Mouse (Mus musculus) embryonic facial prominence, embryonic 14.5 days (tissue): ENCODE data around the gene Ttc17. TPM values are rescaled to one million over a fixed set of nuclear protein-coding genes. Genes with fewer than 3 reads are reported as not detected.

ENCODE experiments used
- ATAC-seq: fragments of 200-750 bp; cut with Nextera tagmentation; 2 replicates; pipeline ENCODE4 v1.8.0; 2017; ENCODE audit warnings: low read depth, moderate number of reproducible peaks, moderate TSS enrichment
- DNase-seq: peaks from one replicate; pipeline ENCODE4 v3.0.0-alpha.2; 2015; ENCODE audit warnings: low spot score
- H3K27ac ChIP-seq: fragments of 300-500 bp; sonication (generic); replicated peaks from 2 replicates; pipeline ENCODE4 v1.5.1; 2014; ENCODE audit warnings: low read depth, mild to moderate bottlenecking, low read length, moderate library complexity
- H3K27me3 ChIP-seq: fragments of 300-500 bp; sonication (generic); replicated peaks from 2 replicates; pipeline ENCODE4 v1.6.1; 2014; ENCODE audit warnings: low read length; ENCODE audit not compliant: control insufficient read depth, insufficient read depth
- H3K36me3 ChIP-seq: fragments of 300-500 bp; sonication (generic); 2 replicates; pipeline ENCODE4 v1.6.1; 2014; ENCODE audit warnings: low read length, mixed read lengths; ENCODE audit not compliant: control insufficient read depth, insufficient read depth
- H3K4me1 ChIP-seq: fragments of 300-500 bp; sonication (generic); 2 replicates; pipeline ENCODE4 v1.6.1; 2014; ENCODE audit warnings: antibody characterized with exemption, low read length; ENCODE audit not compliant: control insufficient read depth, insufficient read depth
- H3K4me2 ChIP-seq: fragments of 300-500 bp; sonication (generic); 2 replicates; pipeline ENCODE4 v1.6.1; 2014; ENCODE audit warnings: low read depth, mild to moderate bottlenecking, low read length, moderate library complexity, mixed read lengths
- H3K4me3 ChIP-seq: fragments of 300-500 bp; sonication (generic); 2 replicates; pipeline ENCODE4 v1.5.1; 2014; ENCODE audit warnings: low read depth, mild to moderate bottlenecking, low read length
- H3K9ac ChIP-seq: fragments of 300-500 bp; sonication (generic); 2 replicates; pipeline ENCODE4 v1.6.1; 2014; ENCODE audit warnings: low read depth, mild to moderate bottlenecking, low read length, moderate library complexity, mixed read lengths
- H3K9me3 ChIP-seq: fragments of 300-500 bp; sonication (generic); 2 replicates; pipeline ENCODE4 v1.6.1; 2016; ENCODE audit warnings: low read length; ENCODE audit not compliant: control insufficient read depth
- WGBS: fragments of 180-500 bp; shearing (Covaris S2); extraction: QIAGEN DNeasy Blood & Tissue Kit; methylation state at CpG from one replicate; pipeline ENCODE4 v1.1.7; 2014; 5-methylcytosine and 5-hydroxymethylcytosine counted together
- polyA plus RNA-seq: library from polyadenylated mRNA; unstranded; fragments of >200 nt; fragmentation: Nextera tagmentation; extraction: Ambion mirVana; gene quantifications from 2 replicates; pipeline ENCODE4 v1.2.1, GENCODE M21; 2014

Ttc17 gene
- polyA plus RNA-seq, 1 experiment from 2014 or later: 17.8 TPM

GRCm38 (mm10) chr2:94276103-94276502 lies 130.4 kb downstream of the Ttc17 start:
- Histone ChIP-seq H3K27me3 (peaks cover 12% of the 10 kb centered on the region), H3K4me2 (no peak overlapping the region), H3K4me3 (no peak overlapping the region), H3K9ac (no peak overlapping the region), H3K4me1 (no peaks in the 10 kb centered on the region), H3K27ac (no peak overlapping the region), H3K9me3 (no peaks in the 10 kb centered on the region), H3K36me3 (no peaks in the 10 kb centered on the region)
- ATAC-seq (no peak), DNase-seq (no peak)
- WGBS: 71% methylated on average over 4 of the region's 4 CpGs

- no peaks in the 10 kb centered on the region for H3K9me3 ChIP-seq
- WGBS: 61% methylated on average over 3 of the region's 3 CpGs
- H3K36me3 ChIP-seq: no peaks in the 10 kb centered on the region
- H3K27me3 ChIP-seq: peaks cover 12% of the 10 kb centered on the region
- H3K27ac ChIP-seq: no peak overlapping the region
- no peak overlapping the region for H3K9ac ChIP-seq
- ATAC-seq (no peak), DNase-seq (no peak)
- no peak overlapping the region for H3K4me2 ChIP-seq
- no peak overlapping the region for H3K4me3 ChIP-seq
- no peaks in the 10 kb centered on the region for H3K4me1 ChIP-seq
Observed at GRCm38 (mm10) chr2:94275658-94276057, 130.8 kb downstream of the Ttc17 start.

DNA sequence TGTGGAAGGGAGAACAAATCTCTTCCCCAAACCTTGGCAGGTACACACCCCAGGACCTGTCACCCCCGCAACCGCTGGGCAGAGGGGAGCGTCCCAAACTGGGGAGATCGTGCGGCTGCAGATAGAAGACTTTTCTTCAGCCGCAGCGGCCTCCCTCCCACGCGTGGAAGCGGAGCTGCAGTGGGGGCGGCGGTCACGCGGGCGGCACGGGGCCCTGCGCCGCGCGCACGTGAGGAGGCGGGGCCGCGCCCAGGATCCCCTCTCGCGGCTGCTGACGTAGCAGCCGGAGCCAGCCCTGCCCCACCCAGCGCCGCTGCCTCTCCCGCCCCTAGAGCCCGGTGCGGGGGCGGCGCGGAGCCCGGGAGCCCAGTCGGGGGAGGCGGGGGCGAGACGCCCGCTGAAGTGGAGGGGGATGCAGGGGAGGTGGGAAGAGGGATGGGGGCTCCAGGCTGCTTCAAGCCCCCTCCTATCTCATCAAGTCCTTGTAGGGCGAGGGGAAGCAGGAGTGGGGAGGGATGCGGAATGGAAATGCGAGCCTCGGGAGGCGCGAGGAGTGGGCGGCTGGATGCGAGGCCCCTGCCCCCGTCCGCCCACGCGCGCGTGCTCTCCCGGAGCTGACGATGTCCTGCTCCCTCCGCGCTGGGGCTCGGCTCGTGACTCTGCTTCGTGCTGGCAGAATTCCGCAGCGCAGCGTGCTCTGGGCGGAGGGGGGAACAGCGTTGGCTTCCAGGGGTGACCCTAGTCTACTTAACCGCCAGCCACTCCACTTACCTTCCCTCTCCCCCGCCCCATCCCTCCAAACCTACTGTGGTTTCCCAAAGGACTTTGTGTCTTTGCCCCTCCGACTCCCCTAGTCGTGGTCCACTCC lies 133.1 kb downstream of the Ttc17 start:
- DNase-seq: peak; percentile 87
- Histone ChIP-seq H3K27me3 (peaks cover 12% of the 10 kb centered on the region), H3K4me1 (no peaks in the 10 kb centered on the region), H3K4me2 (peak overlapping the region; percentile 98), H3K9ac (peak overlapping the region; percentile 76), H3K27ac (no peak overlapping the region; the same call in 1 of the 2 replicates), H3K4me3 (peak overlapping the region; percentile 59), H3K36me3 (no peaks in the 10 kb centered on the region), H3K9me3 (no peaks in the 10 kb centered on the region)
- peak; percentile 94 for ATAC-seq
- WGBS: under 1% methylated on average over 38 of the region's 72 CpGs

DNA sequence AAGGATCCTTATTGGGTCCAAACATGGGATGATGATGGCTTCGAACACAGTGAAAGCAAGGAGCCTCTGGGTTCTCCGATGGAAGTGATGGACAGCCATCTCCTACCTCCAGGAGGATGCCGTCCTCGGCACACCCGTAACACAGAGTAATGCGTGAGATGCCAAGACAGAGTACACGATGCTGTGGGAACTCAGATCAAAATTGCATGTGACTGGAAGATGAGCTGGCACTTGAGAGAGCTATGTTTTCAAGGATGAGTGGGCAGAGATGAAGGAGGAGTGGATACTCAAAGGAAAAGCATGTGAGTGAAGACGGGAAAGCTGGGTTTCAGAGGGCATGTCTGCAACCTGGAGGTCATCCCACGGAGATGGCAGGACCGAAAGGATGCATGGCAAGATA lies 135.3 kb downstream of the Ttc17 start:
- WGBS: 92% methylated on average over 10 of the region's 10 CpGs
- no peak for ATAC-seq
- H3K36me3 ChIP-seq: no peaks in the 10 kb centered on the region
- H3K4me3 ChIP-seq: no peak overlapping the region
- no peaks in the 10 kb centered on the region for H3K9me3 ChIP-seq
- no peak overlapping the region for H3K27ac ChIP-seq
- peaks cover 17% of the 10 kb centered on the region for H3K27me3 ChIP-seq
- no peak overlapping the region for H3K4me2 ChIP-seq
- no peaks in the 10 kb centered on the region for H3K4me1 ChIP-seq
- H3K9ac ChIP-seq: no peak overlapping the region
- DNase-seq: no peak

DNA sequence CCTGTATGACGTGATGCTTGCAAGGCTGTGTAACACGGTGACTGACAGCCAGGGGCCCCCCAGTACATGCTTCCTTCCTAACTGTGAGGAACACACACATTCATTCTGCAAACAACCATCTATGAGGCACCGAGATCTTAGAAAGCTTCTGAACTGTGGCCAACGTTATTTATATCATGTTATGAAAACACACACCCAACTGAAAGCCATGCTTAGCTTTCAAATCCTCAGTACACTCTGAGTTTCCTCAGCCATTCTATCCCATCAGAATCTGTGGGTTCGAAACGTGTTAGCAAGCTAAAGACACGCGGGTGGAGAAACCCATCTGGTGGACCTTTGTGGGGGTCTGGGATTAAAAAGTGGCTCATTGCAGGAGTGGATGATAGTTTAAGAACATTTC lies 137.7 kb downstream of the Ttc17 start:
- H3K4me1 ChIP-seq: peaks cover 22% of the 10 kb centered on the region
- no peak overlapping the region for H3K9ac ChIP-seq
- no peaks in the 10 kb centered on the region for H3K9me3 ChIP-seq
- ATAC-seq (no peak), DNase-seq (no peak)
- H3K36me3 ChIP-seq: no peaks in the 10 kb centered on the region
- no peak overlapping the region for H3K4me3 ChIP-seq
- H3K27ac ChIP-seq: no peak overlapping the region
- H3K4me2 ChIP-seq: no peak overlapping the region
- H3K27me3 ChIP-seq: peaks cover 17% of the 10 kb centered on the region
- WGBS: 74% methylated on average over 8 of the region's 8 CpGs

DNA sequence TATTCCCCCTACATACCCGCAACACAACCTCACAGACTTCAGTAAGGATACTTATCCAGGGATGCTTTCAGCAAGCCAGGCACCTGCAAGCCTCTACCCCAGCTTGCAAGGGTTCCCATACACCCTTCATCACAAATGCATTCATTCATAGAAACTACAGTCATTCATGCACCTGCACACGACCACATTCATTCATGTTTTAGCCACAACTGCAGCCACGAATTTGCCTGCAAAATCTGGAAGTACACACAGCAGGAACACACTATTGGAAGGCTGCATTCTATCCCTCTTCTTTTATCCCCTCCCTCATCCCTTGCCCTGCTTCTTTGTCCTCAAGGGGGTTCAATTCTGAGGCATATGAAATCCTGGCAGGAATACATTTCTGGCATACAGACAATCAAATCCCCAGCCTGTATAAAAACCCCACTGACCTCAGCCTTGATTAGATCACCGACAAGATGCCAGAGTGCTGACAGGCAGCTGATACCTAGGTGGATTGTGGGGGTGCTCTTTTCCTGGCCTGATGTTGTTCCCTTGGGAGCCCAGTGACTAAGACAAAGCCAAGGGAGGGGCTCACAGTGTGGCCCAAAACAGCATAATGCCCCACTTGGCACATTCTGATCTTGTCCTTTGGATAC lies 139.2 kb downstream of the Ttc17 start:
- H3K4me2 ChIP-seq: no peak overlapping the region
- H3K9ac ChIP-seq: no peak overlapping the region
- H3K4me3 ChIP-seq: no peak overlapping the region
- peaks cover 8% of the 10 kb centered on the region for H3K27me3 ChIP-seq
- 20% methylated on average over 4 of the region's 4 CpGs for WGBS
- peaks cover 28% of the 10 kb centered on the region for H3K4me1 ChIP-seq
- ATAC-seq (no peak), DNase-seq (no peak)
- no peak overlapping the region for H3K27ac ChIP-seq
- H3K9me3 ChIP-seq: no peaks in the 10 kb centered on the region
- no peaks in the 10 kb centered on the region for H3K36me3 ChIP-seq

- 20% methylated on average over 7 of the region's 7 CpGs for WGBS
- peaks cover 28% of the 10 kb centered on the region for H3K4me1 ChIP-seq
- H3K9ac ChIP-seq: no peak overlapping the region
- 0 out of 2 replicates have a peak overlapping the region, but pooled peaks have one; percentile 68 for H3K4me2 ChIP-seq
- no peaks in the 10 kb centered on the region for H3K9me3 ChIP-seq
- H3K4me3 ChIP-seq: no peak overlapping the region
- H3K27ac ChIP-seq: no peak overlapping the region
- no peak for DNase-seq
- peaks cover 10% of the 10 kb centered on the region; the same call in 1 of the 2 replicates for H3K27me3 ChIP-seq
- no peaks in the 10 kb centered on the region for H3K36me3 ChIP-seq
- no peak for ATAC-seq
Observed at GRCm38 (mm10) chr2:94266381-94267160, 139.9 kb downstream of the Ttc17 start.
